Mouse (Mus musculus): Measurements from ENCODE around the gene Tma16. TPM values are rescaled to one million over a fixed set of nuclear protein-coding genes. Genes with fewer than 3 reads are reported as not detected.
A peak's percentile ranks its signal among the peaks of the same experiment; 100 is the strongest.

The Tma16 gene
- 9.2 and 9.6 TPM in 2 replicates for polyA plus RNA-seq (2012; rRNA removed)

DNA sequence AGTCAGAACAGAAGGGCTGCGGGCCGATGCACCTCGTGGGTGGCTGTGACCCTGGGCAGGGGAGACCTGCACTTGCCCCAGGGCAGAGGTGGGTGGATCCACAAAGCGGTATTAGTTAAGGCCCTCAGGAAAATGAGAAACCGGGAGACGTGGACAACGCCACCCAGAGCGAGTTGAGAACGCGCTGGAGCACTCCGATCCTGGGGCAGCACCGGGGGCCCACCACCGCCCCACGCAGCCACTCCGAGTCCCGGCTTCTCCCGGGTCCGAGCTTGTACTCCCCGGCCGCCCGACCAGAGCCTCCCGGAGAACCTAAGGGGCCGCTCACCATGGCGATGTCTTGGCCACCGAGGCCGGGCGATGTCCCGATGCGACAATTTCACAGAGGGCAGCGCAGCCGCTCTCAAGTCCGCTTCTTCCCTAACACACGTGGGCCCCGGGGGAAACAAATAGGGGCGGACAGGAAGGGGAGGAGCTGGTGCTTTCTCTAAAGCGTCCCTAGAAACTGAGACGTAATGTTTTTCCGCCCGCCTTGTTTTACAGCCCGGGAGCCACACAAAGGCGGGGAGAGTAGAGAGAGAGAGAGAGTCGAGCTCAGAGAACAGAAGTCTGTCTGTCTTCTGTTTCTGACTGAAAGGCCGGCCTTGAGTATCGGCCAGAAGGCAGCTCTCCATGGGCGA is at the start of gene Tma16:
Tma16 (minus strand) TSS at position 447 of the 680 bp plus-strand sequence.
- TF ChIP-seq POLR2A (IDR thresholded peaks at IDR 0.05; ENCODE audit: extremely low read depth, insufficient read depth, low read length) (no peak; the same call in 1 of the 2 replicates), CTCF (IDR thresholded peaks at IDR 0.05; ENCODE audit: extremely low read depth, insufficient read depth, low read length) (no peak)
- no peaks in the 10 kb centered on the region for H3K4me1 ChIP-seq (ENCODE audit: control insufficient read depth, insufficient read depth, low read length)
- peak within 1 kb of the TSS; percentile 88 for H3K4me3 ChIP-seq (ENCODE audit: insufficient read depth, low read length)
- no peak within 1 kb of the TSS for H3K27ac ChIP-seq (ENCODE audit: insufficient read depth, low read length)

DNA sequence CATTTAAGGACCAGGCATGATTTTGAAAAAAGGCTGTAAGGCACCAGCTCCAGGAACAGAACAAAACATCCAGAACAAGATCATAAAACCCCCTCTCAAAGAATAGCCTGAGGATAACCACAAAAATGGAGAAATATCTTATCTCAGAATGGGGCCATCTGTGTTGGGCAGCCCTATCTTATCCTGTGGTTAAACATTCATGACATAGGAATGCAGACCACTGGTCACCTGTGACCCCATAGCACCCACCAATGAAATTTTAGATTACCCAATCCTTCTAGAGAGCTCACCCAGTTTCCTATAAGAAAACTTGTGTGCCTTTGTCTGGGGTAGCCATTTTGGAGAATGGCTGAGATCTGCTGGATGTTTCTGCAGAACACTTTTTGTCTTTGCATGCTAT is 34.2 kb upstream of the Tma16 start:
- Histone ChIP-seq H3K27ac (ENCODE audit: insufficient read depth, low read length) (no peak overlapping the region), H3K4me1 (ENCODE audit: control insufficient read depth, insufficient read depth, low read length) (no peaks in the 10 kb centered on the region), H3K4me3 (ENCODE audit: insufficient read depth, low read length) (no peak overlapping the region)
- TF ChIP-seq CTCF (IDR thresholded peaks at IDR 0.05; ENCODE audit: extremely low read depth, insufficient read depth, low read length) (no peak), POLR2A (IDR thresholded peaks at IDR 0.05; ENCODE audit: extremely low read depth, insufficient read depth, low read length) (no peak)

DNA sequence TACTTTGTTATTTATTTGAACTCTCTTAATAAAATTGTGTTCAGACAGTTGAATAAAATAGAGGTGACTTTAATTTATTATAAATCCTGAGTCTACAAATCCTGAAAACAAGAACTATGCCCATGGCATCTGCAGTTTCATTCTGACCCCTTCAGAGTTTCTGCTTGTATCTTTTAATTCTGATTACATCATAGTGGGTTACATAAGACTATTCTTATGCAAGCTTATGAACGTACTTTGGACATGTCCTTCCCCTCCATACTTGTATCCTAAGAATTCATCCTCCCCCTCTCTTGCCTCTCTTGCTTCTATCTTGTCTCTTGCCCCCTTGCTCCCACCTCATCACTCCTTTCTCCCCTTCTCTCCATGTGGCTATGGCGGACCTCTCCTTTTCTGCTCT is 32.8 kb upstream of the Tma16 start:
- TF ChIP-seq CTCF (IDR thresholded peaks at IDR 0.05; ENCODE audit: extremely low read depth, insufficient read depth, low read length) (no peak), POLR2A (IDR thresholded peaks at IDR 0.05; ENCODE audit: extremely low read depth, insufficient read depth, low read length) (no peak)
- H3K4me1 ChIP-seq (ENCODE audit: control insufficient read depth, insufficient read depth, low read length) = no peaks in the 10 kb centered on the region
- H3K27ac ChIP-seq (ENCODE audit: insufficient read depth, low read length) = no peak overlapping the region
- no peak overlapping the region for H3K4me3 ChIP-seq (ENCODE audit: insufficient read depth, low read length)

DNA sequence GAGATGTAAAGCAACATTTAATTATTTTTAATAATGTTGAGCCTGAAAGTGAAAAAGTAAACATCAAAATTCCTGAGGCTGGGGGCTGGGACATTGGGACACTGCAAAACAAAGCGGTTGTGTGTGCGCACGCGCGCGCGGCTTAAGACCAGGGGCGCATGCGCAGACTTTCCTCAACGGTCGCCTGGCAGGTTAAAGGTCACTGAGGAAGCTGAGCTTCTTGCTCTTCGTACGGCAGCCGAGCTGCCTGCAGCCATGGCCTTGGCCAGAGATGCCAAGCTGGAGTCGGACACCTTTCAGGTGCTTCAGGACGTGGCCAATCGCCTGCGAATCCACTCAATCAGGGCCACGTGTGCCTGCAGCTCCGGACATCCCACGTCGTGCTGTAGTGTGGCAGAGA is 25.2 kb upstream of the Tma16 start, which contains the start of gene Tktl2:
Tktl2 (plus strand) TSS at position 220 of the 400 bp plus-strand sequence.
- no peak for TF ChIP-seq POLR2A (IDR thresholded peaks at IDR 0.05; ENCODE audit: extremely low read depth, insufficient read depth, low read length)
- no peak for TF ChIP-seq CTCF (IDR thresholded peaks at IDR 0.05; ENCODE audit: extremely low read depth, insufficient read depth, low read length)
- Histone ChIP-seq H3K27ac (ENCODE audit: insufficient read depth, low read length) (no peak within 1 kb of the TSS), H3K4me1 (ENCODE audit: control insufficient read depth, insufficient read depth, low read length) (no peaks in the 10 kb centered on the region), H3K4me3 (ENCODE audit: insufficient read depth, low read length) (no peak within 1 kb of the TSS)

DNA sequence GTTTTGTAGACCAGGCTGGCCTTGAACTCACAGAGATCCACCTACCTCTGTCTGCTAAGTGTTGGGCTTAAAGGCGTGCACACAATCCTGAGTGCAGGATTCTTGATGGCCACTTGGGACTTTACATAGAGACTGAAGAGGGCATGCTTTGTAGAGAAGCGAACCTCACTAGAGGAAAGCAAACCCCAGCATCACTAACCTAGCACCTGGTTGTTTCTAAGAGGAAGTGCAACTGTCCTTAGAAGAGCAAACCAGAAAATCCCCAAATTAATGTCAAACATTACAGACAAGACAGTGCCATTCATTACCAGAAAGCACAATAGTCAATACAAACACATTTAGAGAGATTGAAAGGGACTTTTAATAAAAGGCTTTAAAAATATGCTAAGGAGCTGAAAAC is 17.1 kb upstream of the Tma16 start:
- H3K4me1 ChIP-seq (ENCODE audit: control insufficient read depth, insufficient read depth, low read length) = no peaks in the 10 kb centered on the region
- H3K27ac ChIP-seq (ENCODE audit: insufficient read depth, low read length) = no peak overlapping the region
- TF ChIP-seq CTCF (IDR thresholded peaks at IDR 0.05; ENCODE audit: extremely low read depth, insufficient read depth, low read length) = no peak
- TF ChIP-seq POLR2A (IDR thresholded peaks at IDR 0.05; ENCODE audit: extremely low read depth, insufficient read depth, low read length) = no peak
- H3K4me3 ChIP-seq (ENCODE audit: insufficient read depth, low read length) = no peak overlapping the region

DNA sequence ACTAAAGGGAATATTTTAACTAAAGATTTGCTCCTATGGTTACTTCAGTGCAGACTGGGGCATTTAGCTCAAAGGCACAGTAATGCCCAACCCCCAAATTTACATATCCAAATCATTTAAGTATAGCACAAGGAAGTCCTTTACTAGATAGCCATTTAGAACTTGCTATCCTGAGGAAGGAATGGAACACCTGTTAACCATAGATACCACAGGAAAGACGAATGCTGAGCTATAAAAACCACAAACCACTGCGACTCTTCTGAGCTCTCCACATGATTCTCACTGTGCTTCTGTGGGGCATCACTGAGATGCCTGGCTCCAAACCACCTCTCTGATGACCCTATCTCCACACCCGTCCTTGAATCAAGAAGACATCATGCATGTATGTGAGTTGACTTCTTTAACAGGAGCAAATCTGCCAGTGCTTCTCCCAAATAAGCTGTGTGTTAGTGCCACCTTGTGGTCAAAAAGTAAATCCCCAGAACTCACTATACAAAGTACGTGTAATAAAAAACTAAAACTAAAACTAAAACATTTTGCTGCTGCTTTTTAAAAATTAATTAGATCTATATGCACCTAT is 10.8 kb upstream of the Tma16 start:
- no peak for TF ChIP-seq POLR2A (IDR thresholded peaks at IDR 0.05; ENCODE audit: extremely low read depth, insufficient read depth, low read length)
- peak; percentile 52; the same call in 1 of the 2 replicates for TF ChIP-seq CTCF (IDR thresholded peaks at IDR 0.05; ENCODE audit: extremely low read depth, insufficient read depth, low read length)
- H3K4me1 ChIP-seq (ENCODE audit: control insufficient read depth, insufficient read depth, low read length) = no peaks in the 10 kb centered on the region
- H3K27ac ChIP-seq (ENCODE audit: insufficient read depth, low read length) = no peak overlapping the region
- no peak overlapping the region for H3K4me3 ChIP-seq (ENCODE audit: insufficient read depth, low read length)

DNA sequence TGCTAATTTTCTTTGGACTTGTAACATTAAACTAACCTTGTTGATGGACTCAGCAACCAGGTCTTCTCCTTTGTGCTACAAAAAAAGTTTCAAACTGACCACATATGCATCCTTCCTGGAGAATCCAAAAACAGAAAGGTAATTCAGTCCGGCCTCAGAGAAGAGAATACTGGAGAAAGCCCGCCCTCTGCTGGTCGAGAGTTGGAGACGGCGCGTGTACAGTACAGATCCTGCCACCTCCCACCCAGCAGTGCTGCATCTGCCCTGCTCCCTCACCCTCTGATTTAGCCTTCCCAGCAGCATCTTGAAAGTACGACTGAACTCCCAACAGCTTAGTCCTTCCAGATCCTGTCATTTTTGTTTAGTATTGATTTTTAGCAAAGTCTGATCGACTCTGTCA is 9.4 kb upstream of the Tma16 start:
- H3K4me1 ChIP-seq (ENCODE audit: control insufficient read depth, insufficient read depth, low read length) = no peaks in the 10 kb centered on the region
- no peak overlapping the region for H3K4me3 ChIP-seq (ENCODE audit: insufficient read depth, low read length)
- no peak overlapping the region for H3K27ac ChIP-seq (ENCODE audit: insufficient read depth, low read length)
- TF ChIP-seq POLR2A (IDR thresholded peaks at IDR 0.05; ENCODE audit: extremely low read depth, insufficient read depth, low read length) (no peak), CTCF (IDR thresholded peaks at IDR 0.05; ENCODE audit: extremely low read depth, insufficient read depth, low read length) (peak; percentile 74)

DNA sequence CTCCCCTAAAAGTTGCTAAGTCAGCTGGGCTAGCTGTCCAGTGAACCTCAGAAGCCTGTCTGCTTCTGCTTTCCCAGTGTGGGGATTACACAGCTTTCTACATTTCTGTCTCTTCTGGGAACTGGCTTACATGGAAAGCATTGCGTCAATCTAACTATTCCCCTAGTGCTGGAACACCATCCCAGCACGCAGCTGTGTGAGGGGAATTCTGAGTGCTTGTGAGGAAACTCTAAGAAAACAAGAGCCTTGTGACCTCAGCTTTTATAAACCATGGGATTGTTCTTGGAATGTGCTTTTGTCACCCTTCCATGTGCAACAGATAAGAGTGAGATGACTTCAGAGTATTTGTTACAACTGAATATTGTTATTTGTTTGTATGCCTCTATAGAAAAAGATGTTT is 8.2 kb upstream of the Tma16 start:
- no peaks in the 10 kb centered on the region for H3K4me1 ChIP-seq (ENCODE audit: control insufficient read depth, insufficient read depth, low read length)
- H3K27ac ChIP-seq (ENCODE audit: insufficient read depth, low read length) = no peak overlapping the region; the same call in 1 of the 2 replicates
- H3K4me3 ChIP-seq (ENCODE audit: insufficient read depth, low read length) = no peak overlapping the region
- TF ChIP-seq POLR2A (IDR thresholded peaks at IDR 0.05; ENCODE audit: extremely low read depth, insufficient read depth, low read length) (no peak), CTCF (IDR thresholded peaks at IDR 0.05; ENCODE audit: extremely low read depth, insufficient read depth, low read length) (no peak)

DNA sequence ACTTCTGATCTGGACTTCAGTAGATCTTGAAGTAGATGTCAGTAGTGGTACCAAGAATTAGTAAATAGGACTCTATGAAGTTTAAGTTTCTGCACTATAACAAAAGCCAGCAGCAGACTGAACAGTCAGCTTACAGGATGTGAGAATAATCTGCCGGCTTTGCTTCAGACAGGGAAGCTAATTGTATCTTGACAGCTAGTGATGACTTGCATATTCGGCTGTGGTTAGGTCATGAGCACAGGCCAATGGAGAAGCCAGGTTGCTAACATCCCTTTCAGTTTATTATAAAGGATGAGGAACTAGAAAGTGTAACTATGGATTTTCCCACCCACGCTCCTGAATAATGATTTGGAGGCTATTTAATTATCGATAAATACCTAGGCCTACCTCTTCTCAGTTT is 4.3 kb upstream of the Tma16 start:
- no peaks in the 10 kb centered on the region for H3K4me1 ChIP-seq (ENCODE audit: control insufficient read depth, insufficient read depth, low read length)
- H3K27ac ChIP-seq (ENCODE audit: insufficient read depth, low read length) = no peak overlapping the region
- TF ChIP-seq POLR2A (IDR thresholded peaks at IDR 0.05; ENCODE audit: extremely low read depth, insufficient read depth, low read length) (no peak), CTCF (IDR thresholded peaks at IDR 0.05; ENCODE audit: extremely low read depth, insufficient read depth, low read length) (no peak)
- no peak overlapping the region for H3K4me3 ChIP-seq (ENCODE audit: insufficient read depth, low read length)

DNA sequence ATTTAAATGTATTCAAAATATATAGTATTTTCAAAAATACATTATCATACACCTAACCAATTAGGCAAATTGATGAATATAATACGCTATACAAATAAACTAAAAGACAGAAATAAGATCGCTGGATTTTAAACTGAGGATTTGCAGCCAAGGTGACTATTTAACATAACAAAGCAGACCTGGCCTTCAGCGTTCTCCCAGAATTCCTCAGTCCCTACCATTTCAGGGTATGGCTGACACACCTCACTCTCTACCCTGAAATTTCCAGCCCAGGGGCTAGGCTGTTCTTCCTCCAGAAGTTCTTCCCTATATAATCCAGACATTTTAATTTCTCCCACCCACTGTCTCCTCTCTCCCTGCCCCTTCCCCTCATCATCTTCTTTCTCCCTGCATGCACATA is 2.2 kb upstream of the Tma16 start:
- Histone ChIP-seq H3K27ac (ENCODE audit: insufficient read depth, low read length) (no peak overlapping the region), H3K4me1 (ENCODE audit: control insufficient read depth, insufficient read depth, low read length) (no peaks in the 10 kb centered on the region), H3K4me3 (ENCODE audit: insufficient read depth, low read length) (no peak overlapping the region)
- no peak for TF ChIP-seq CTCF (IDR thresholded peaks at IDR 0.05; ENCODE audit: extremely low read depth, insufficient read depth, low read length)
- no peak for TF ChIP-seq POLR2A (IDR thresholded peaks at IDR 0.05; ENCODE audit: extremely low read depth, insufficient read depth, low read length)
